Mouse (Mus musculus): ENCODE results near the gene Pds5a. TPM values are rescaled to one million over a fixed set of nuclear protein-coding genes. Genes with fewer than 3 reads are reported as not detected.
A peak's percentile ranks its signal among the peaks of the same experiment; 100 is the strongest.

Pds5a gene
- total RNA-seq, 2 experiments from 2014 or later = 46.7 to 49.0 TPM

DNA sequence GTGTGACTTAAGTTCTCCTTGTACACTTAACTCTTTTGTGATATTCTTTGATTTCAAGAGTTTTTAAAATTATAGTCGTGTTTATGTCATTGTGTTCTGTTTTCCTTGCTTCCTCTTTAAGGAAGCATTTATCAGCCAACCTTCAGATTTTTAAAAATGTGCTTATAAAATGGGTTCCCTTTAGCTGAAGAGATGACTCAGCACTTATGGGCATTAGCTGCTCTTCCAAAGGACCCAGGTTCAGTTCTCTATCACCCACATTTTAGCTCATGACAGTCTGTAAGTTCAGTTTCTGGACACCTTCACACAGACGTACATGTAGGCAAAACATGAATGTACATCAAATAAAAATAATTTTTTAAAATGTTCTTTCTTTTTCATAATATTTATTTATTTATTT is 105.7 kb downstream of the Pds5a start:
- DNase-seq = no peak

DNA sequence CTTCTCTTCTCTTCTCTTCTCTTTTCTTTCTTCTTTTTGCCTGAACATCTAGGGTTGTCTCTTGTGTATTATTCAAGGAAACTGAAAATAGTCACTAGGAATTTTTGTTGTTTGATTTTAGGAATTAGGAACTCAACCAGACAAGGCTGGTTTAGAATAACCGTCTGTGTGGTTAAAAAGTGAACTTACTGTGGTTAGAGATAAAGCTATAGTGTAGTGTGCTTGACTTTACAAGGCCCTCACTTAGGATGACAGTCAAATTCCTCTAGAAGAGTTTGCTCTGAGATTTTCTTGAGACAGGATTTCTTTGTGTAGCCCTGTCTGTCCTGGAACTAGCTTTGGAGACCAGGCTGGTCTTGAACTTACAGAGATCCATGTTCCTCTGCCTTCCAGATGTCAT is 107.9 kb downstream of the Pds5a start:
- intact Hi-C loops (cut with DNase I) = no loop called here

More for the DNA sequence above, 105.7 kb downstream of the Pds5a start:
- intact Hi-C loops (cut with DNase I) = no loop called here
- no peak overlapping the region for H3K27ac ChIP-seq
- no peak overlapping the region for H3K4me3 ChIP-seq
- TF ChIP-seq CTCF (IDR thresholded peaks at IDR 0.05) = no peak

DNA sequence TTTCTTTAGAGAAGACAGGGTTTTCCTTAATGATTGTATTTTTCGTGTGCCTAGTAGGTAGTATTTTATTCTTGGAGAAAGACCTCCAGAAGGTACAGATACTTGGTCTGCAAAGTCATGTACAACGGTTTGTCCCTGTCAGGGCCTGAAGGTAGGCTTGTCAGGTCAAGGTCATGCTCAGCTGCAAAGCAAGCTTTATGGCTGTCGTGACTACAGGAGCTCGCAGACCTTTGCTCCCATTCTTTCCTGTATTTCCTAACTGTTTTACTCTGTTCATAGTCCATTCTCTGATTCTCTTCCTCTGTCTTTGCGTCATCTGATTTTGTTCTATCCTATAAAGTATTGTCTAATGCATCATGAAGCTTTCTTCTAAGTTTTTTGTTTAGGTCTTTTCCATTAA is 111.8 kb downstream of the Pds5a start:
- no peak overlapping the region for H3K4me3 ChIP-seq
- intact Hi-C loops (cut with DNase I) = no loop called here
- H3K27ac ChIP-seq = no peak overlapping the region
- DNase-seq = no peak
- no peak for TF ChIP-seq CTCF (IDR thresholded peaks at IDR 0.05)

More for the DNA sequence above, 107.9 kb downstream of the Pds5a start:
- TF ChIP-seq CTCF (IDR thresholded peaks at IDR 0.05) = no peak
- no peak for DNase-seq
- Histone ChIP-seq H3K4me3 (no peak overlapping the region), H3K27ac (no peak overlapping the region)

DNA sequence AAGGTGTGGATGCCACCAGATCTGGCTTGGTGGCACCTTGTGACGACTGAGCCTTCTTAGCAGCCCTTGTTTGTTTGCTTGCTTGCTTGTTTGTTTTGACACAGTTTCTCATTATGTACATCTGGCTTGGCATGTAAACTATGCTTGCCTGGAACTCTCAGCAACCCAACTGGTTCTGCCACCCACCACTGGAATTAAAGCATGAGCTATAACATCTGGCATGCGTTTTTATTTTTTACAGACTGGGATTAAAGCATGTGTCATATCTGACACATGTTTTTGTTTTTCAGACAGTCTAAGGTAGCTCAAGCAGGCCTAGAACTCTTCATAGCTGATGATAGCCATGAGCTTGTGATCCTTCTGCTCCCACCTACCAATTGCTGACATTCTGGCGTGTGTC is 119.5 kb downstream of the Pds5a start:
- intact Hi-C loops (cut with DNase I) = no loop called here
- no peak for TF ChIP-seq CTCF (IDR thresholded peaks at IDR 0.05)

DNA sequence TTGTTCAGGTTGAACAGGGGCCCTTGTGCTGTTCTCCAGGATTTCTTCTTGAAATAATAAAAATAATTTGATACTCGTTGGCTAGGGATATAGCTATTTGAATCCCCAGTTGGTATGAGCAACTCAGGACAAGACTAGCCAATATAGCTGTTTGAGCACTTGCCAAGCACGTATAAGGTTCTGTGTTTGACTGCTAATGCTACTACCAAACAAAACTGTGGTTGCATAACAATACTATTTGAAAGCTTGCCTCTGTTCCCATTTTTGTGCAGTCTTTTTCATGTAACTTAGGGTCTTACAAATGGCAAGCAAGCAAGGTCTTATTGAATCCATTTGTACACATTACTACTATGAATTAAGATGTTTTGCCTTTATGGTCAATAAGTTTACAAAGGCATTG is 122.2 kb downstream of the Pds5a start:
- intact Hi-C loops (cut with DNase I) = no loop called here
- H3K4me3 ChIP-seq = no peak overlapping the region
- H3K27ac ChIP-seq = peak overlapping the region; percentile 61; the same call in 1 of the 2 replicates
- TF ChIP-seq CTCF (IDR thresholded peaks at IDR 0.05) = no peak
- no peak for DNase-seq

More for the DNA sequence above, 119.5 kb downstream of the Pds5a start:
- no peak overlapping the region for H3K27ac ChIP-seq
- H3K4me3 ChIP-seq = no peak overlapping the region
- DNase-seq = no peak

DNA sequence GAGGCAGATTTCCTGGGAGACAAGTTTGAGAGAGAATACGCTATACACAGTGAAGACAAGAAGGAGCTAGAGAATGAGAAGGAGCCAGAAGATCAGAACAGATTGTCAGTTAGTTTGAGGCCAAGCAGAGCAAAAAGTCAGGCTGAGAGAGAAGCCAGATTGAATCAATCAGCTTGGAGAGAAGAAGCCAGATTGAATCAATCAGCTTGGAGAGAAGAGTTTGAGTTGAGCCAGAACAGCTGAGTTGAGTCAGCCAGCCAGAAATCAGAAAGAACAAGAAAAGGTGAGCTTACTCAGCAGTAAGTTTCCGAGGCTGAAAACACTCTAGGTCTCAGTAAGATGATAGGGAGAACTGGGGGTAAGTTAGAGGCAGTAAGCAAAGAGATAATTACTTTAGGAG is 123.2 kb downstream of the Pds5a start:
- no peak for DNase-seq
- Histone ChIP-seq H3K27ac (peak overlapping the region; percentile 61), H3K4me3 (no peak overlapping the region)
- TF ChIP-seq CTCF (IDR thresholded peaks at IDR 0.05) = no peak
- intact Hi-C loops (cut with DNase I) = no loop called here

DNA sequence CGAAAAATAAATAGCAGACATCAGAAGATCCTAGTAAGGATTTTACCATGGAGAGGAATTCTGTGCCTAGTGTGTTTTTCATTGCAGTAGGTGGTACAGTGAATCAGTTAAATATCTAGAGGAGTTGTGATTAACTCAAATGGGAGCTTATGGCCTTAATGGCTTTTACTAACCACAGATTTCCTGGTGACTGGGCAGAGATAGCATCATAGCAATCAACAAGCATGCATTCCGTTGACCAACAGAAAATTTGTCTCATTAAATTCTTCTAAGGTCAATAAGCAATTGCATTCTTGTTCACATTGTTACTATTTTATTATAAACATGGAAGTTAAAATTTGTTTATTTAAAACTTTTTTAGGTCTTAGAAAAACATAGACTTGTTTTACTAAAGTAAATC is 132.6 kb downstream of the Pds5a start:
- DNase-seq = no peak
- intact Hi-C loops (cut with DNase I) = no loop called here
- no peak overlapping the region for H3K27ac ChIP-seq
- H3K4me3 ChIP-seq = no peak overlapping the region
- TF ChIP-seq CTCF (IDR thresholded peaks at IDR 0.05) = no peak

DNA sequence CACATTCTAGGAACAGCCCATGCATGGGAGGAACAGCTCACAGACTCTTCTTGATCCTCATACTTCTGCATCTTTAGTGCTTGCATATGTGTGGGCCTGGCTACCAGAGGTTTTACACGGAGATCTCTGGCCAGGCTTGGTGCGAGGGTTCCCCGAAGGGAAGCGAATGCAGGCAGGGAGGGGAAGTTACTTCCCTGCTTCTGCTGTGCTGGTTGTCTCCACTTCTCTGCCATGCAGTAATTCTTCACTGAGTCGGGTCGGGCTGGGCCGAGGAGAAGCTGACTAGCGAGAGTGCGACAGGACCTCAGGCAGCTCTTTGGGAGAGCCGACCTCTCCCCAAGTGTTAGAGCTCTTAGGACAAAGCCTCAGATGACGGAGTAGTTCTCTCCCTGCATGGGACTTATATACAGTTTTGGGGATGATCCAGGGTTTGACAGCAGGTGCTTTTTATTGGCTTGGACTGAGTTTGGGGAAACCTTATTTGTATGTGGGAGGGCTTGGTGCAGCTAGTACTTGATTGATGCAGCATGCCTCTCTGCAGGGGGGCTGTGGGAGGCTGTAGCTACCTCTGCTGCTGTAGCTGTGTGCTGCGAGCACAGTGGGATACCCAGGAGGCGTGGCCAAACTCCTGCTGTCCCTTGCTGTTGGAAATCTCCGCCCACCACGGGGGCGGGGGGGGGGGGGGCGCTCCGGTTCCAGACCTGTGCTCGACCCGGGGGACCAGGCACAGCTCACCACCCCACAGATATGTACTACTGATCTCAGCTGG is 136.8 kb downstream of the Pds5a start:
- no peak for TF ChIP-seq CTCF (IDR thresholded peaks at IDR 0.05)
- intact Hi-C loops (cut with DNase I) = no loop called here
- Histone ChIP-seq H3K4me3 (no peak overlapping the region), H3K27ac (no peak overlapping the region; the same call in 1 of the 2 replicates)
- DNase-seq = peak; percentile 19

DNA sequence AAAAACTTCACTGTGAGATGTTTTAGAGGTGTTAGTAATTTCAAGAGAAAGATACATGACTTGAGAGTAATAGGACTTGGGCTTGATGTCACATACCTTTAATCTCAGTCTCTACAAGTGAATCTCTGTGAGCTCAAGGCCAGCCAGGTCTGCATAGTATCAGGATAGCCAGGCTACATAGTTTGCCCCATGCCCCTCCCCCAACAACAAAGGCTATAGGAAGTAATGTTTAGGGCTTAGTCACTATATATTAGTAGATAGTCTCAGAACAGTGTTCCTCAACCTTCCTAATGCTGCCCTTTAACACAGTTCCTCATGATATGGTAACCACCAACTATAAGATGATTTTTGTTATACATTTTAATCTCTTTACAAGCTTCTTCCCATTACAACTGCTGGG is 141.0 kb downstream of the Pds5a start:
- no peak overlapping the region for H3K4me3 ChIP-seq
- DNase-seq = no peak
- H3K27ac ChIP-seq = no peak overlapping the region
- intact Hi-C loops (cut with DNase I) = no loop called here
- TF ChIP-seq CTCF (IDR thresholded peaks at IDR 0.05) = no peak

Other genes with a start within 250 kb of the Pds5a start
- gene Gm43552, start 205.4 kb downstream of the Pds5a start, total RNA-seq (2021) = not detected
- 10 to 100 TPM; 39.2 to 41.7 TPM for gene Smim14, start 161.1 kb downstream of the Pds5a start, total RNA-seq (2021)
- gene Ube2k, start 161.0 kb downstream of the Pds5a start, total RNA-seq (2021) = 10 to 100 TPM; 62.1 to 65.9 TPM
- gene N4bp2, start 65.2 kb upstream of the Pds5a start, total RNA-seq (2021) = 1 to 10 TPM; 5.0 to 7.8 TPM
- under 1 TPM; 0.26 to 0.31 TPM for gene Rhoh, start 162.9 kb upstream of the Pds5a start, total RNA-seq (2021)
- 10 to 100 TPM; 16.9 to 21.3 TPM for gene Chrna9, start 236.6 kb upstream of the Pds5a start, total RNA-seq (2021)

All from gastrocnemius, adult 2 months (tissue).